Mouse (Mus musculus) limb, embryonic 14.5 days (tissue): Measurements from ENCODE around the gene Mrpl27. TPM values are rescaled to one million over a fixed set of nuclear protein-coding genes. Genes with fewer than 3 reads are reported as not detected.

Source experiments
- ATAC-seq: fragments of 200-750 bp; cut with Nextera tagmentation; 2 replicates; pipeline ENCODE4 v1.8.0; 2017; ENCODE audit warnings: low read depth, moderate number of reproducible peaks, moderate TSS enrichment; ENCODE audit not compliant: low FRiP score
- DNase-seq: peaks from one replicate; pipeline ENCODE4 v3.0.0-alpha.2; 2015; ENCODE audit warnings: low spot score
- H3K27ac ChIP-seq: fragments of 300-500 bp; sonication (generic); replicated peaks from 2 replicates; pipeline ENCODE4 v1.5.1; 2014; ENCODE audit warnings: low read depth, mild to moderate bottlenecking, low read length, moderate library complexity, mixed read lengths
- H3K27me3 ChIP-seq: fragments of 300-500 bp; sonication (generic); 2 replicates; pipeline ENCODE4 v1.6.1; 2014; ENCODE audit warnings: low read length, mixed read lengths; ENCODE audit not compliant: control insufficient read depth, insufficient read depth
- H3K36me3 ChIP-seq: fragments of 300-500 bp; sonication (generic); 2 replicates; pipeline ENCODE4 v1.6.1; 2014; ENCODE audit warnings: mild to moderate bottlenecking, low read length, moderate library complexity, mixed read lengths; ENCODE audit not compliant: control insufficient read depth, insufficient read depth
- H3K4me1 ChIP-seq: fragments of 300-500 bp; sonication (generic); 2 replicates; pipeline ENCODE4 v1.6.1; 2014; ENCODE audit warnings: antibody characterized with exemption, low read length, mixed read lengths; ENCODE audit not compliant: control insufficient read depth, insufficient read depth
- H3K4me2 ChIP-seq: fragments of 300-500 bp; sonication (generic); replicated peaks from 2 replicates; pipeline ENCODE4 v1.6.1; 2014; ENCODE audit warnings: low read depth, mild to moderate bottlenecking, low read length, moderate library complexity; ENCODE audit not compliant: severe bottlenecking
- H3K4me3 ChIP-seq: fragments of 300-500 bp; sonication (generic); replicated peaks from 2 replicates; pipeline ENCODE4 v1.5.1; 2014; ENCODE audit warnings: low read length
- H3K9ac ChIP-seq: fragments of 300-500 bp; sonication (generic); 2 replicates; pipeline ENCODE4 v1.6.1; 2014; ENCODE audit warnings: mild to moderate bottlenecking, low read depth, low read length, moderate library complexity; ENCODE audit not compliant: severe bottlenecking
- H3K9me3 ChIP-seq: fragments of 300-500 bp; sonication (generic); 2 replicates; pipeline ENCODE4 v1.6.1; 2016; ENCODE audit warnings: low read length; ENCODE audit not compliant: control insufficient read depth
- POLR2A ChIP-seq: fragments of 200-500 bp; IDR thresholded peaks from 2 replicates; pipeline ENCODE4 v1.8.0; 2012; ENCODE audit warnings: inconsistent platforms, mild to moderate bottlenecking, moderate library complexity, borderline replicate concordance; ENCODE audit not compliant: insufficient read depth, insufficient read length; ENCODE audit errors: extremely low read depth
- WGBS: fragments of 180-500 bp; shearing (Covaris S2); extraction: QIAGEN DNeasy Blood & Tissue Kit; methylation state at CpG from one replicate; pipeline ENCODE4 v1.1.7; 2014; 5-methylcytosine and 5-hydroxymethylcytosine counted together
- polyA plus RNA-seq, 2 experiments: library from polyadenylated mRNA; depleted of rRNA in 1 of 2; stranded (reverse) in 1 of 2; unstranded in 1 of 2; fragments of >200 nt; fragmentation: Nextera tagmentation in 1 of 2; extraction: Ambion mirVana in 1 of 2; gene quantifications; 2 replicates each; pipeline versions ENCODE4 v1.2.1 to v1.2.3; 2012 to 2014

The Mrpl27 gene
- polyA plus RNA-seq, 2 experiments = 113 TPM

DNA sequence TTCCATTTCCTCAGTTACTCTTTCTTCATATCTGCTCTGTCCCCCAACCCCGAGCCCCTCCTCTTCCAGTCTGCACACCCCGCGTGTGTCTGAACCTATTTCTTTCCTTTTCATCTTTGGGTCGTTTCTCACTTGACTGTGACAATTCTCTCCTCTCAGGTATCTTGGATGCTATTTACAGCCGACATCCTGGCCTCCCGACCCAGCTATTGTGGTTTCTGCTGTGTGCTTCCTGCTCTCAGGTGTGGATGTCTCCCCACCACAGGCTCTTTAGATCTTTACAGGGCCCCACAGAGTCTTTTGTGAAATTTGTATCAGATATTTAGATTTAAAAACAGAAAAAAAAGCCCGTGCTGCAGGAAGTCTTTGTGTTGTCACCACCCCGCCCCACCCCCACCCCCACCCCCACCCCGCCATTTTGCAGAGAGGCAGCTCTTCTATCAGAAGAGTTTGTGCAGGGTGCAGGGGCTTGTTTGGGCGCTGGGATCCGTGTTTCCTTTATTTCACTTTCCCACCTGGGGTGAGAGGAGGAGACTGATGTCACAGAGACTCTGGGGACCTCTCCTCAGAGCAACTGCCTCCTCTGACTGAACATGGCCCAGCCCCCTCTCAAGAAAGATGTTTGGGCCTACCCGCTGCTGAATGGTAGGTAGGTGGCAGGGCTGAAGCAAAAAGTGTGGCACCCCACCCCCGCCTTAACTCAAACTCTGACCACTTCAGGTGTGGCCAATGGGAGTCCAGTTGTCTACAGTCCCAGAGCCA lies 44.3 kb downstream of the Mrpl27 start:
- whole genome bisulfite sequencing = 47% methylated on average over 13 of the region's 13 CpGs
- no peak for ATAC-seq

DNA sequence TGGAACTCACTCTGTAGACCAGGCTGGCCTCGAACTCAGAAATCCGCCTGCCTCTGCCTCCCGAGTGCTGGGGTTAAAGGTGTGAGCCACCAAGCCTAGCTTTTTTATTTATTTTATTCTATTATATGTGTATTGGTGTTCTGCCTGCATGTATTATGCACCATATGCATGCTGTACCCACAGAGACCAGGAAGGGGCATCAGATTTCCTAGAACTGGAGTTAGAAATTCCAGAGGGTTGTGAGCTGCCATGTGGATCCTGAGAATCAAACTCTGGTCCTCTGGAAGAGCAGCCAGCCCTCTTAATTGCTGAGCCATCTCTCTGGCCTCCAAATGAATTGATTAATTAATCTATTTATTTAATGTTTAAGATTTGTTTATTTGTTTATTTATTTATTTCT lies 45.8 kb downstream of the Mrpl27 start:
- no peak overlapping the region for H3K4me2 ChIP-seq
- H3K36me3 ChIP-seq = no peaks in the 10 kb centered on the region
- H3K4me3 ChIP-seq = no peak overlapping the region
- no peak overlapping the region for H3K9ac ChIP-seq
- ATAC-seq = no peak
- no peak overlapping the region for H3K27ac ChIP-seq
- H3K27me3 ChIP-seq = no peaks in the 10 kb centered on the region
- H3K4me1 ChIP-seq = peaks cover 6% of the 10 kb centered on the region; the same call in 1 of the 2 replicates
- WGBS = 98% methylated on average over 3 of the region's 3 CpGs
- no peak for DNase-seq
- no peak for TF ChIP-seq POLR2A
- H3K9me3 ChIP-seq = no peaks in the 10 kb centered on the region

More for the DNA sequence above, 44.3 kb downstream of the Mrpl27 start:
- H3K9ac ChIP-seq = no peak overlapping the region
- H3K4me3 ChIP-seq = no peak overlapping the region
- no peaks in the 10 kb centered on the region for H3K27me3 ChIP-seq
- H3K36me3 ChIP-seq = no peaks in the 10 kb centered on the region
- no peaks in the 10 kb centered on the region for H3K9me3 ChIP-seq
- peaks cover 6% of the 10 kb centered on the region; the same call in 1 of the 2 replicates for H3K4me1 ChIP-seq
- no peak overlapping the region for H3K4me2 ChIP-seq
- DNase-seq = no peak
- H3K27ac ChIP-seq = no peak overlapping the region
- TF ChIP-seq POLR2A = no peak

GRCm38 (mm10) chr11:94701401-94702215 lies 48.0 kb downstream of the Mrpl27 start:
- Histone ChIP-seq H3K9me3 (no peaks in the 10 kb centered on the region), H3K27me3 (no peaks in the 10 kb centered on the region), H3K4me3 (no peak overlapping the region), H3K9ac (peak overlapping the region; percentile 34; the same call in 1 of the 2 replicates), H3K36me3 (no peaks in the 10 kb centered on the region), H3K4me2 (no peak overlapping the region), H3K27ac (no peak overlapping the region), H3K4me1 (peaks cover 6% of the 10 kb centered on the region; the same call in 1 of the 2 replicates)
- no peak for TF ChIP-seq POLR2A
- 44% methylated on average over 27 of the region's 27 CpGs for WGBS
- no peak for DNase-seq
- no peak for ATAC-seq

GRCm38 (mm10) chr11:94702216-94702610 lies 48.6 kb downstream of the Mrpl27 start:
- H3K9ac ChIP-seq = no peak overlapping the region
- no peaks in the 10 kb centered on the region for H3K9me3 ChIP-seq
- ATAC-seq (no peak), DNase-seq (no peak)
- H3K4me2 ChIP-seq = no peak overlapping the region
- no peak overlapping the region for H3K27ac ChIP-seq
- peaks cover 6% of the 10 kb centered on the region; the same call in 1 of the 2 replicates for H3K4me1 ChIP-seq
- WGBS = 36% methylated on average over 3 of the region's 3 CpGs
- no peaks in the 10 kb centered on the region for H3K27me3 ChIP-seq
- H3K4me3 ChIP-seq = no peak overlapping the region
- H3K36me3 ChIP-seq = no peaks in the 10 kb centered on the region
- no peak for TF ChIP-seq POLR2A

DNA sequence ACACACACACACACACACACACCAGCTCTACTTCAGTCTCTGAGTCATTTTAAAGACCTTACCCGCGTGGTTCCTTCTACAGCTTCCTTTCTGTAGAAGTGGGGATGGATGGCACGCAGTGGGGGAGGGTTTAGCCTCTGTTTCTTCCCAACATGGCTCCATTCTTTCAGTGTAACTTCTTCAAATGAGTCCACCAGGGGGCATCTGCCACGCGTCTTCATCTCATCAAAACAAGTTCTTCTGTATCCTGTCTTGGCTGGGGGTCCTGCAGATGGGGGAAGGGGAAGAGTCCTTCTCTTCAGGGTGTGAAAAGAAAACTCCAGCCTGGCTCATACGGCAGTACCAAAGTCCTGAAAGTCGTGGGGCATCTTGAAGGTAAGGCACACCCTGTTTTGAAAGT lies 50.5 kb downstream of the Mrpl27 start:
- no peak for ATAC-seq
- no peaks in the 10 kb centered on the region for H3K27me3 ChIP-seq
- H3K27ac ChIP-seq = no peak overlapping the region
- WGBS = 50% methylated on average over 7 of the region's 7 CpGs
- no peak overlapping the region for H3K9ac ChIP-seq
- DNase-seq = no peak
- H3K4me3 ChIP-seq = no peak overlapping the region
- no peaks in the 10 kb centered on the region for H3K9me3 ChIP-seq
- H3K4me2 ChIP-seq = no peak overlapping the region
- no peaks in the 10 kb centered on the region for H3K36me3 ChIP-seq
- peaks cover 6% of the 10 kb centered on the region; the same call in 1 of the 2 replicates for H3K4me1 ChIP-seq
- no peak for TF ChIP-seq POLR2A
